In genomic region chr1:86048231-86048630, GRCm38 (mm10) we compare ENCODE assay signal across 22 mouse cellular contexts. TPM values are rescaled to one million over a fixed set of nuclear protein-coding genes. Genes with fewer than 3 reads are reported as not detected.
DNase-seq lines count a peak whose midpoint lies in the region; ATAC-seq lines count a peak whose summit lies in the region.
"Had no signal": no experiment of that assay in that cellular context is flagged by ENCODE, and none has a peak within 500 bp of the region (broad histone marks: within the 10 kb centered on the region; RNA-seq: fewer than 3 reads in every experiment).

No protein-coding gene starts in this region.

- H3K4me1 ChIP-seq in midbrain, embryonic 16.5 days (ENCODE audit: control insufficient read depth, insufficient read depth, low read length) = peaks cover 12% of the 10 kb centered on the region
- peaks cover 8% of the 10 kb centered on the region; the same call in 1 of the 2 replicates for H3K4me1 ChIP-seq in midbrain, embryonic 11.5 days (ENCODE audit: control insufficient read depth, insufficient read depth, low read length)
- no peaks in the 10 kb centered on the region for H3K4me1 ChIP-seq in liver, embryonic 13.5 days (replicated peaks)
- peaks cover 18% of the 10 kb centered on the region for H3K4me1 ChIP-seq in embryonic facial prominence, embryonic 10.5 days

- WGBS in midbrain, embryonic 16.5 days = 80% methylated on average over 4 of the region's 4 CpGs
- WGBS in midbrain, embryonic 11.5 days = 82% methylated on average over 4 of the region's 4 CpGs
- 40% methylated on average over 4 of the region's 4 CpGs for WGBS in liver, embryonic 13.5 days (ENCODE audit: insufficient replicate concordance)
- 82% methylated on average over 4 of the region's 4 CpGs for WGBS in embryonic facial prominence, embryonic 10.5 days

- H3K4me2 ChIP-seq in midbrain, embryonic 16.5 days (ENCODE audit: low read length) = peak overlapping the region; percentile 20; the same call in 1 of the 2 replicates
- no peak overlapping the region for H3K4me2 ChIP-seq in midbrain, embryonic 11.5 days
- peak overlapping the region; percentile 61; the same call in 1 of the 2 replicates for H3K4me2 ChIP-seq in liver, embryonic 13.5 days
- H3K4me2 ChIP-seq: heart, embryonic 13.5 days; neural tube, embryonic 12.5 days had no signal

- intact Hi-C loops in gastrocnemius, postnatal 36 days (cut with DNase I) = no loop called here

- ATAC-seq in CD4-positive, CD25-positive, alpha-beta regulatory T cell, adult 4 months = no peak
- ATAC-seq in midbrain, embryonic 16.5 days = no peak
- no peak for ATAC-seq in midbrain, embryonic 11.5 days (ENCODE audit: low FRiP score)
- ATAC-seq in liver, embryonic 13.5 days (ENCODE audit: low read depth) = no peak
- ATAC-seq: forebrain, embryonic 13.5 days; intestine, embryonic 16.5 days had no signal

- no peak overlapping the region for H3K9ac ChIP-seq in midbrain, embryonic 16.5 days (ENCODE audit: low read depth, low read length)
- no peak overlapping the region for H3K9ac ChIP-seq in midbrain, embryonic 11.5 days (ENCODE audit: low read length)
- no peak overlapping the region for H3K9ac ChIP-seq in liver, embryonic 13.5 days
- H3K9ac ChIP-seq: forebrain, embryonic 13.5 days; heart, embryonic 13.5 days; neural tube, embryonic 12.5 days had no signal

- no peaks in the 10 kb centered on the region for H3K9me3 ChIP-seq in midbrain, embryonic 16.5 days (replicated peaks; ENCODE audit: control insufficient read depth, low read length, poor library complexity, severe bottlenecking)
- no peaks in the 10 kb centered on the region for H3K9me3 ChIP-seq in midbrain, embryonic 11.5 days (ENCODE audit: control insufficient read depth, low read length)
- no peaks in the 10 kb centered on the region for H3K9me3 ChIP-seq in liver, embryonic 13.5 days (replicated peaks)
- H3K9me3 ChIP-seq in embryonic facial prominence, embryonic 10.5 days = no peaks in the 10 kb centered on the region
- H3K9me3 ChIP-seq: forebrain, embryonic 13.5 days; heart, embryonic 13.5 days; neural tube, embryonic 12.5 days had no signal

- H3K27me3 ChIP-seq in midbrain, embryonic 16.5 days (ENCODE audit: control insufficient read depth, insufficient read depth, low read depth, low read length) = peaks cover 23% of the 10 kb centered on the region
- peaks cover 39% of the 10 kb centered on the region for H3K27me3 ChIP-seq in midbrain, embryonic 11.5 days (ENCODE audit: control insufficient read depth, insufficient read depth, low read length)
- peaks cover 61% of the 10 kb centered on the region for H3K27me3 ChIP-seq in liver, embryonic 13.5 days
- peaks cover 61% of the 10 kb centered on the region for H3K27me3 ChIP-seq in embryonic facial prominence, embryonic 10.5 days (replicated peaks; ENCODE audit: low read depth, poor library complexity, severe bottlenecking)

- H3K4me3 ChIP-seq in midbrain, embryonic 16.5 days (ENCODE audit: low read depth, low read length) = no peak overlapping the region
- H3K4me3 ChIP-seq in midbrain, embryonic 11.5 days (ENCODE audit: low read depth, low read length) = no peak overlapping the region
- no peak overlapping the region for H3K4me3 ChIP-seq in liver, embryonic 13.5 days (replicated peaks)
- no peak overlapping the region for H3K4me3 ChIP-seq in embryonic facial prominence, embryonic 10.5 days
- H3K4me3 ChIP-seq: forebrain, embryonic 13.5 days; heart, embryonic 13.5 days; neural tube, embryonic 12.5 days had no signal

- no peaks in the 10 kb centered on the region for H3K36me3 ChIP-seq in midbrain, embryonic 16.5 days (ENCODE audit: control insufficient read depth, insufficient read depth, low read length)
- no peaks in the 10 kb centered on the region for H3K36me3 ChIP-seq in midbrain, embryonic 11.5 days (ENCODE audit: control insufficient read depth, insufficient read depth, low read length)
- H3K36me3 ChIP-seq in liver, embryonic 13.5 days = peaks cover 4% of the 10 kb centered on the region
- H3K36me3 ChIP-seq in embryonic facial prominence, embryonic 10.5 days (replicated peaks) = no peaks in the 10 kb centered on the region
- H3K36me3 ChIP-seq: heart, embryonic 13.5 days; neural tube, embryonic 12.5 days had no signal

- no peak overlapping the region for H3K27ac ChIP-seq in midbrain, embryonic 16.5 days (ENCODE audit: low read length)
- H3K27ac ChIP-seq in midbrain, embryonic 11.5 days (ENCODE audit: low read depth, low read length) = no peak overlapping the region
- no peak overlapping the region for H3K27ac ChIP-seq in liver, embryonic 13.5 days
- no peak overlapping the region for H3K27ac ChIP-seq in embryonic facial prominence, embryonic 10.5 days (replicated peaks)
- H3K27ac ChIP-seq: forebrain, embryonic 13.5 days; heart, embryonic 13.5 days; neural tube, embryonic 12.5 days; stomach, postnatal 0 days had no signal

- DNase-seq in CD4-positive, CD25-positive, alpha-beta regulatory T cell, adult 2 months (ENCODE audit: low read depth, low spot score) = peak; percentile 38
- DNase-seq in midbrain, embryonic 11.5 days (ENCODE audit: low spot score, missing footprints) = no peak
- no peak for DNase-seq in liver, embryonic 13.5 days
- no peak for DNase-seq in cerebellum, adult 9-10 months
- DNase-seq in embryonic facial prominence, embryonic 10.5 days (ENCODE audit: low spot score) = no peak
- no peak for DNase-seq in gastrocnemius, postnatal 36 days
- DNase-seq: cerebellum, adult 9-11 months; embryo, embryonic 11 days; left cerebral cortex, postnatal 4 days; lung, adult 2 months; thymus, postnatal 25 days had no signal

RNA-seq across cellular contexts. Expression of gene 2810459M11Rik, which starts 2.6 kb away (rescaled TPM):
- polyA plus RNA-seq in CD4-positive, CD25-positive, alpha-beta regulatory T cell, adult 4 months (2017; shearing (Covaris generic)) = not detected
- 6.8 and 10.1 TPM in 2 replicates for polyA plus RNA-seq in midbrain, embryonic 16.5 days (2015; fragmentation: Nextera tagmentation; extraction: Ambion mirVana)
- polyA plus RNA-seq in midbrain, embryonic 11.5 days (2014; fragmentation: Nextera tagmentation; extraction: Ambion mirVana) = 0.15 and 0.28 TPM in 2 replicates
- polyA plus RNA-seq in liver, embryonic 13.5 days (2015; fragmentation: Nextera tagmentation; extraction: Ambion mirVana) = 16.0 and 17.4 TPM in 2 replicates
- polyA plus RNA-seq in embryonic facial prominence, embryonic 10.5 days (2016; fragmentation: Nextera tagmentation; extraction: Ambion mirVana) = 0.21 and 0.33 TPM in 2 replicates
- not detected for total RNA-seq in gastrocnemius, postnatal 36 days (2021)

RNA-seq across cellular contexts. Expression of gene Psmd1, which starts 16.0 kb away (rescaled TPM):
- 10 to 100 TPM; 69.8 to 71.7 TPM for polyA plus RNA-seq in CD4-positive, CD25-positive, alpha-beta regulatory T cell, adult 4 months (2017; shearing (Covaris generic))
- polyA plus RNA-seq in midbrain, embryonic 16.5 days (2015; fragmentation: Nextera tagmentation; extraction: Ambion mirVana) = 198 TPM in 2 replicates
- polyA plus RNA-seq in midbrain, embryonic 11.5 days (2014; fragmentation: Nextera tagmentation; extraction: Ambion mirVana) = 238 and 259 TPM in 2 replicates
- polyA plus RNA-seq in liver, embryonic 13.5 days (2015; fragmentation: Nextera tagmentation; extraction: Ambion mirVana) = 134 and 155 TPM in 2 replicates
- polyA plus RNA-seq in embryonic facial prominence, embryonic 10.5 days (2016; fragmentation: Nextera tagmentation; extraction: Ambion mirVana) = 228 and 231 TPM in 2 replicates
- total RNA-seq in gastrocnemius, postnatal 36 days (2021) = 100 to 1,000 TPM; 104 to 108 TPM

RNA-seq across cellular contexts. Expression of gene Spata3, which starts 31.6 kb away (rescaled TPM):
- polyA plus RNA-seq in CD4-positive, CD25-positive, alpha-beta regulatory T cell, adult 4 months (2017; shearing (Covaris generic)) = not detected
- 0.55 and 0.67 TPM in 2 replicates for polyA plus RNA-seq in midbrain, embryonic 16.5 days (2015; fragmentation: Nextera tagmentation; extraction: Ambion mirVana)
- not detected in 2 replicates for polyA plus RNA-seq in midbrain, embryonic 11.5 days (2014; fragmentation: Nextera tagmentation; extraction: Ambion mirVana)
- polyA plus RNA-seq in liver, embryonic 13.5 days (2015; fragmentation: Nextera tagmentation; extraction: Ambion mirVana) = 0.13 TPM in 2 replicates
- not detected in 2 replicates for polyA plus RNA-seq in embryonic facial prominence, embryonic 10.5 days (2016; fragmentation: Nextera tagmentation; extraction: Ambion mirVana)
- total RNA-seq in gastrocnemius, postnatal 36 days (2021) = not detected
- total RNA-seq: adrenal gland, postnatal 4 days; midbrain, postnatal 0 days had no signal
- polyA plus RNA-seq: forebrain, embryonic 13.5 days; heart, embryonic 13.5 days; hindbrain, embryonic 11.5 days; intestine, embryonic 16.5 days; kidney, embryonic 16.5 days; neural tube, embryonic 12.5 days; stomach, postnatal 0 days had no signal
